Mouse (Mus musculus): ENCODE measurements around the gene Apol10b. TPM values are rescaled to one million over a fixed set of nuclear protein-coding genes. Genes with fewer than 3 reads are reported as not detected.
A peak's percentile ranks its signal among the peaks of the same experiment; 100 is the strongest.

Apol10b gene
- polyA plus RNA-seq, 1 experiment from 2014 or later, result not detected

- Histone ChIP-seq H3K4me1 (ENCODE audit: control insufficient read depth, insufficient read depth, low read length) (no peaks in the 10 kb centered on the region), H3K27me3 (replicated peaks; ENCODE audit: control insufficient read depth, insufficient read depth, low read length) (no peaks in the 10 kb centered on the region), H3K36me3 (ENCODE audit: control insufficient read depth, insufficient read depth, low read length) (no peaks in the 10 kb centered on the region), H3K4me2 (ENCODE audit: low read length) (no peak overlapping the region), H3K9ac (ENCODE audit: low read length) (no peak overlapping the region), H3K9me3 (replicated peaks; ENCODE audit: control insufficient read depth, low read length) (no peaks in the 10 kb centered on the region), H3K27ac (ENCODE audit: low read depth, low read length) (no peak overlapping the region), H3K4me3 (ENCODE audit: low read depth, low read length) (no peak overlapping the region)
- DNase-seq (ENCODE audit: low spot score) (no peak), ATAC-seq (no peak)
- WGBS, result 79% methylated on average over 1 of the region's 1 CpGs
Observed at GRCm38 (mm10) chr15:77593557-77593956, 2.4 kb downstream of the Apol10b start.

DNA sequence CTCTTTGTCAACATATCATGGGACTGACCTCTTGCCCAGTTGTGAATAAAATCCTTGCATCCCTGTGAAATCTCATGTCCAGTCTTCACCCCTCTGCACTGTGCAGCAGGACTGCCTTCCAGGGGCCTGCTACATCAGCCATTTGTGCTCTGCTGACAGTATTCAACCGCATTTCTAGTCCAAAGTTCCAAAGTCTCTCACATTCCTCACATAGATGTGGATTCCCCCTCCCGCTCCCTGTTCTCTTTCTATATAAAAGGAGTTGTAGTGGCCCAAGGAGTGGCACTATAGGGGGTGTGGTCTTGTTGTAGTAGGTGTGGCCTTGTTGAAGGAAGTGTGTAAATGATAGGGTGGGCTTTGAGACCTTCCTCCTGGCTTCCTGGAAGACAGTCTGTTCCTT is 5.0 kb downstream of the Apol10b start:
- no peaks in the 10 kb centered on the region for H3K9me3 ChIP-seq (replicated peaks; ENCODE audit: control insufficient read depth, low read length)
- no peaks in the 10 kb centered on the region for H3K4me1 ChIP-seq (ENCODE audit: control insufficient read depth, insufficient read depth, low read length)
- no peak overlapping the region for H3K4me3 ChIP-seq (ENCODE audit: low read depth, low read length)
- H3K27me3 ChIP-seq (replicated peaks; ENCODE audit: control insufficient read depth, insufficient read depth, low read length), result no peaks in the 10 kb centered on the region
- no peak for ATAC-seq
- no peak overlapping the region for H3K9ac ChIP-seq (ENCODE audit: low read length)
- WGBS, result 72% methylated on average over 2 of the region's 2 CpGs
- no peak overlapping the region for H3K27ac ChIP-seq (ENCODE audit: low read depth, low read length)
- H3K4me2 ChIP-seq (ENCODE audit: low read length), result no peak overlapping the region
- no peak for DNase-seq (ENCODE audit: low spot score)
- no peaks in the 10 kb centered on the region for H3K36me3 ChIP-seq (ENCODE audit: control insufficient read depth, insufficient read depth, low read length)

DNA sequence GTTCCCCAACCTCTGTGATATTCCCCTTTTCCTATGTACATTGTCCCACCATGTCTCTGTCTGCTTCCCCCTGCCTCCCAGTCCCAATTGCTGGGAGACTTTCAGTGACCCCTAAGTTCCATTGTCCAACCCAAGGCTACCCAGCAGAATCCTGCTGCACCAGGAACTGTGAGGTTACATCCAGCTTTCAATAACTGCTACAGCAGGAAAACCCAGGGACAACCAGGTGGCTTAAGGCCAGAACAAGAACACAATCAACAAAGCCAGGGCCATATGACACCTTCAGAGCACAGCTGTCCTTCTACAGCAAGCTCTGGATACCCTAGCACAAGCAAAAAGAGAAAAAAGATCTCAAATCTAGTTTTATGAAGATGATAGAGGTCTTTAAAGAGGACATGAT is 6.9 kb downstream of the Apol10b start:
- ATAC-seq (no peak), DNase-seq (ENCODE audit: low spot score) (no peak)
- H3K27me3 ChIP-seq (replicated peaks; ENCODE audit: control insufficient read depth, insufficient read depth, low read length), result no peaks in the 10 kb centered on the region
- H3K4me1 ChIP-seq (ENCODE audit: control insufficient read depth, insufficient read depth, low read length), result no peaks in the 10 kb centered on the region
- H3K4me3 ChIP-seq (ENCODE audit: low read depth, low read length), result no peak overlapping the region
- no peaks in the 10 kb centered on the region for H3K36me3 ChIP-seq (ENCODE audit: control insufficient read depth, insufficient read depth, low read length)
- H3K9me3 ChIP-seq (replicated peaks; ENCODE audit: control insufficient read depth, low read length), result no peaks in the 10 kb centered on the region
- H3K4me2 ChIP-seq (ENCODE audit: low read length), result no peak overlapping the region
- no peak overlapping the region for H3K9ac ChIP-seq (ENCODE audit: low read length)
- no peak overlapping the region for H3K27ac ChIP-seq (ENCODE audit: low read depth, low read length)

GRCm38 (mm10) chr15:77587026-77587425 is 8.9 kb downstream of the Apol10b start:
- no peak for DNase-seq (ENCODE audit: low spot score)
- H3K9me3 ChIP-seq (replicated peaks; ENCODE audit: control insufficient read depth, low read length), result peaks cover 3% of the 10 kb centered on the region; the same call in 1 of the 2 replicates
- H3K36me3 ChIP-seq (ENCODE audit: control insufficient read depth, insufficient read depth, low read length), result no peaks in the 10 kb centered on the region
- ATAC-seq, result no peak
- no peak overlapping the region for H3K9ac ChIP-seq (ENCODE audit: low read length)
- no peaks in the 10 kb centered on the region for H3K4me1 ChIP-seq (ENCODE audit: control insufficient read depth, insufficient read depth, low read length)
- H3K27ac ChIP-seq (ENCODE audit: low read depth, low read length), result no peak overlapping the region
- H3K4me2 ChIP-seq (ENCODE audit: low read length), result no peak overlapping the region
- no peaks in the 10 kb centered on the region for H3K27me3 ChIP-seq (replicated peaks; ENCODE audit: control insufficient read depth, insufficient read depth, low read length)
- no peak overlapping the region for H3K4me3 ChIP-seq (ENCODE audit: low read depth, low read length)

DNA sequence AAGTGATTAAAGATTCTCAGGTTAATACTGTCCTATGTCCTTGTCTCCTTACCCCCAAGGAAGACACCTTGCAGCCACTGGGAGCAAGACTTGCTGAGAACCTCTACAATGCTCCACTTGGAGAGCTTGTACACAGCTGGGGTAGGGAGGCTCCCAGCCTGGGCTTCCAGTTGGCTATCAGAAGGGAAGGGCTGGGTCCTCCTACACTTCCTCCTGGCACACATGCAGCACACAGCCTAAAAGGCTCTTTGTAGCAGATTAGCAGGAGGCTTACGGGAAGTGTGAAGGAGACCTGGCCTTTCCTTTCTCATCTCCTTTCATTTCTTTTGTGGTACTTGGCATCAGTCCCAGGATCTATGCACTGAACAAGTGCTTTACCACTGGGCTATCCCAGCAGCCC is 14.2 kb downstream of the Apol10b start:
- Histone ChIP-seq H3K27ac (ENCODE audit: low read depth, low read length) (no peak overlapping the region), H3K9ac (ENCODE audit: low read length) (no peak overlapping the region)
- no peak for ATAC-seq

DNA sequence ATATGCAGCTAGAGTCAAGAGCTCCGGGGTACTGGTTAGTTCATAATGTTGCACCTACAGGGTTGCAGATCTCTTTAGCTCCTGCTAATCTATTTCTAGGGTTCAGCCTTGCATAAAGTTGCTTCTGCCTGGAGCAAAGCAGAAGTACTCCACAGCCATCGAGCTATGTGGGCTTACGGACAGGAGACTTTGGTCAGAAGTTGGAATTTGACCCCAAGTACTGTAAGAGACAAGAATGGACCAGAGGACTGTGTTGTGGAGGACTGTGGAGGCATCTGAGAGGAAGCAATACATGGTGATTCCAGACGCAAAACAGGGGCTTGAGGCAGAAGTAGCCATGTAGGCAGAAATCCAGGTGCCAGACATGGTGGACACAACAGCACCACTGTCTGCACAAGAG is 16.6 kb downstream of the Apol10b start:
- ATAC-seq (no peak), DNase-seq (ENCODE audit: low spot score) (no peak)
- peaks cover 3% of the 10 kb centered on the region; the same call in 1 of the 2 replicates for H3K9me3 ChIP-seq (replicated peaks; ENCODE audit: control insufficient read depth, low read length)
- no peaks in the 10 kb centered on the region for H3K4me1 ChIP-seq (ENCODE audit: control insufficient read depth, insufficient read depth, low read length)
- H3K27me3 ChIP-seq (replicated peaks; ENCODE audit: control insufficient read depth, insufficient read depth, low read length), result no peaks in the 10 kb centered on the region
- no peak overlapping the region for H3K9ac ChIP-seq (ENCODE audit: low read length)
- no peak overlapping the region for H3K4me2 ChIP-seq (ENCODE audit: low read length)
- WGBS, result 94% methylated on average over 4 of the region's 4 CpGs
- no peak overlapping the region for H3K27ac ChIP-seq (ENCODE audit: low read depth, low read length)
- no peak overlapping the region for H3K4me3 ChIP-seq (ENCODE audit: low read depth, low read length)
- H3K36me3 ChIP-seq (ENCODE audit: control insufficient read depth, insufficient read depth, low read length), result no peaks in the 10 kb centered on the region

More for the DNA sequence above, 14.2 kb downstream of the Apol10b start:
- no peak overlapping the region for H3K4me2 ChIP-seq (ENCODE audit: low read length)
- no peaks in the 10 kb centered on the region for H3K4me1 ChIP-seq (ENCODE audit: control insufficient read depth, insufficient read depth, low read length)
- WGBS, result 5% methylated on average over 1 of the region's 1 CpGs
- peaks cover 3% of the 10 kb centered on the region; the same call in 1 of the 2 replicates for H3K9me3 ChIP-seq (replicated peaks; ENCODE audit: control insufficient read depth, low read length)
- H3K36me3 ChIP-seq (ENCODE audit: control insufficient read depth, insufficient read depth, low read length), result no peaks in the 10 kb centered on the region
- peak; percentile 48 for DNase-seq (ENCODE audit: low spot score)
- no peaks in the 10 kb centered on the region for H3K27me3 ChIP-seq (replicated peaks; ENCODE audit: control insufficient read depth, insufficient read depth, low read length)
- H3K4me3 ChIP-seq (ENCODE audit: low read depth, low read length), result no peak overlapping the region

GRCm38 (mm10) chr15:77578801-77579200 is 17.1 kb downstream of the Apol10b start:
- Histone ChIP-seq H3K27ac (ENCODE audit: low read depth, low read length) (no peak overlapping the region), H3K4me2 (ENCODE audit: low read length) (no peak overlapping the region), H3K36me3 (ENCODE audit: control insufficient read depth, insufficient read depth, low read length) (no peaks in the 10 kb centered on the region), H3K4me1 (ENCODE audit: control insufficient read depth, insufficient read depth, low read length) (no peaks in the 10 kb centered on the region), H3K9me3 (replicated peaks; ENCODE audit: control insufficient read depth, low read length) (peaks cover 1% of the 10 kb centered on the region; the same call in 1 of the 2 replicates), H3K27me3 (replicated peaks; ENCODE audit: control insufficient read depth, insufficient read depth, low read length) (no peaks in the 10 kb centered on the region), H3K9ac (ENCODE audit: low read length) (no peak overlapping the region), H3K4me3 (ENCODE audit: low read depth, low read length) (no peak overlapping the region)
- 92% methylated on average over 2 of the region's 2 CpGs for WGBS
- no peak for ATAC-seq
- no peak for DNase-seq (ENCODE audit: low spot score)

- Histone ChIP-seq H3K4me3 (ENCODE audit: low read depth, low read length) (no peak overlapping the region), H3K4me1 (ENCODE audit: control insufficient read depth, insufficient read depth, low read length) (no peaks in the 10 kb centered on the region), H3K4me2 (ENCODE audit: low read length) (no peak overlapping the region), H3K27me3 (replicated peaks; ENCODE audit: control insufficient read depth, insufficient read depth, low read length) (no peaks in the 10 kb centered on the region), H3K36me3 (ENCODE audit: control insufficient read depth, insufficient read depth, low read length) (no peaks in the 10 kb centered on the region), H3K27ac (ENCODE audit: low read depth, low read length) (no peak overlapping the region), H3K9me3 (replicated peaks; ENCODE audit: control insufficient read depth, low read length) (no peaks in the 10 kb centered on the region), H3K9ac (ENCODE audit: low read length) (no peak overlapping the region)
- DNase-seq (ENCODE audit: low spot score) (no peak), ATAC-seq (no peak)
Observed at GRCm38 (mm10) chr15:77563219-77563618, 32.7 kb downstream of the Apol10b start.

DNA sequence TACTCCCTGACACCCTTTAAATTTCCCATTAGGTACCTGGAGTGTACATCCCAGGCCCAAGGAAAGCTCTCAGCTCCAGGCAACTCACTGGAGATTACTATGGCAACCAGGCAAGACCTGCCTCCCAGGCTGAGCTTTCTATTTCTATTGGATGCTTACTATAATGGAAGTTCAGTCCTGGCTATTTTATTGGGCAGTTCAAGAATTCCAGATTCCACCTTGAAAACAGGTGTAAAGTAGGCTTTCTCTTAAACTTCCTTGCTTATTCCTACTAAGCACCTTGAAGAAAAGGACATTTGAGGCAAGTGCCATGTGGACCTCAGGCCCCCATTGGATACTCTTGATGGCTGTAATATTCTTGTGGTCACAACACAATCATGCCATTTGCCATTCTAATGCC is 34.1 kb downstream of the Apol10b start, which contains the start of gene 1700025B11Rik:
TSS of gene 1700025B11Rik (minus strand) at position 101 of the 400 bp plus-strand sequence.
- Histone ChIP-seq H3K27me3 (replicated peaks; ENCODE audit: control insufficient read depth, insufficient read depth, low read length) (no peaks in the 10 kb centered on the region), H3K4me3 (ENCODE audit: low read depth, low read length) (no peak within 1 kb of the TSS), H3K4me2 (ENCODE audit: low read length) (no peak within 1 kb of the TSS), H3K9me3 (replicated peaks; ENCODE audit: control insufficient read depth, low read length) (no peaks in the 10 kb centered on the region), H3K4me1 (ENCODE audit: control insufficient read depth, insufficient read depth, low read length) (no peaks in the 10 kb centered on the region), H3K27ac (ENCODE audit: low read depth, low read length) (no peak within 1 kb of the TSS), H3K9ac (ENCODE audit: low read length) (no peak within 1 kb of the TSS), H3K36me3 (ENCODE audit: control insufficient read depth, insufficient read depth, low read length) (no peaks in the 10 kb centered on the region)
- DNase-seq (ENCODE audit: low spot score), result no peak
- no peak for ATAC-seq
